Mouse (Mus musculus): ENCODE results near the gene Kif20b. TPM values are rescaled to one million over a fixed set of nuclear protein-coding genes. Genes with fewer than 3 reads are reported as not detected.

Kif20b gene
- total RNA-seq, 2 experiments from 2014 or later: 0.11 to 0.38 TPM

DNA sequence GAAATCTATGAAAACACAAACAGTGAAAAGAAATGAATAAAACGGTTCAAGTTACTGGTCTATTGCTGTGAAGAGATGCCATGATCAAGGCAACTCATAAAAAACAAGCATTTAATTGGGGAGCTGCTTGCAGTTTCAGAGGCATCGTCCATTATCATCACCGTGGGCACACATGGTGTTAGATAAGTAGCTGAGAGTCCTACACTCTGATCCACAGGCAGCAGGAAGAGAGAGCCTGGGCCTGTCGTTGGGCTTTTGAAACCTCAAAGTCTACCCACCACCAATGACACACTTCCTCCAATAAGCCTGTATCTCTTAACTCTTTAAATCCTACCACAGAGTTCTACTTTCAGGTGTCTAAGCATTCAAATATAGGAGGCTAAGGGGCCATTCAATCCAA lies 27.1 kb upstream of the Kif20b start:
- H3K27ac ChIP-seq: no peak overlapping the region
- TF ChIP-seq CTCF (IDR thresholded peaks at IDR 0.05): no peak
- H3K4me3 ChIP-seq: no peak overlapping the region
- intact Hi-C loops (cut with DNase I): no loop called here
- DNase-seq: no peak

DNA sequence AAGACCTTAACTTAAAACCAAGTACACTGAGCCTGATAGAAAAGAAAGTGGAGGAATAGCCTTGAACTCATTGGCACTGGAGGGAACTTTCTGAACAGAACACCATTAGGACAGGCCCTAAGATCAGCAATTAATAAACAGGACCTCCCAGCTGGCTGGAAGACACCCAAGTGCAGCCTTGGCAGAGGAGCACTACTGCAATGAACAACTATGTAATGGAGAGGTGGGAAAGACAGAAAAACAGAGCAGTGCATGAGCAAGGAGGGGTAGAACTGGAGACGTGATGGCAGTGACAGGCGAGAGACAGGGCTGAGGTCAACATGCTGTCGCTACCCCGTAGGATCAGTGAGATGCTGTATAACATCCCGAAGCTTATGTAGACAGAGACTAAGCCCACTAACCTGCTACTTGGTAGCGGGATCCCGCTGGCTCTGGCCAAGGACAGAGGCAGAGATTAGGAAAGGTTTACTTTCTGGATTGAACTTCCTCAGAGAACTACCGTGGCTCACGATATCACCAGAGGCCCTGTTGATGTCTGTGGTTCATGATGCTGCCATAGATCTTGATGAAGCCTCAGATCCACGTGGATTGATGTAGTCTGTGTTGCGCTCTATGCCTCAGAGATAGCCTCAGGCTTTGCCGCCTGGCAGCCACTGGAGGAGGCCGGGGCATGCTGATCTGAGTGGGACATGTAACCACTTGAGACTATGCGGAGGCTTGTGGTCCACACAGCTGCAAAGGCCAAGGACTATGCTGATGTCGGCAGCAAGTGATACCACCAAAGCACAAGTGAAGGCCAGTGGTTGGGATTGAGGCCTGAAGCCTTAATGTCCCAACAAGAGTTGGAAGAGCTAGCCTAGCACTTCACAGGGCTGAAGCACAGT lies 24.8 kb upstream of the Kif20b start:
- no peak for DNase-seq
- no peak for TF ChIP-seq CTCF (IDR thresholded peaks at IDR 0.05)
- intact Hi-C loops (cut with DNase I): no loop called here
- no peak overlapping the region for H3K27ac ChIP-seq
- no peak overlapping the region for H3K4me3 ChIP-seq

DNA sequence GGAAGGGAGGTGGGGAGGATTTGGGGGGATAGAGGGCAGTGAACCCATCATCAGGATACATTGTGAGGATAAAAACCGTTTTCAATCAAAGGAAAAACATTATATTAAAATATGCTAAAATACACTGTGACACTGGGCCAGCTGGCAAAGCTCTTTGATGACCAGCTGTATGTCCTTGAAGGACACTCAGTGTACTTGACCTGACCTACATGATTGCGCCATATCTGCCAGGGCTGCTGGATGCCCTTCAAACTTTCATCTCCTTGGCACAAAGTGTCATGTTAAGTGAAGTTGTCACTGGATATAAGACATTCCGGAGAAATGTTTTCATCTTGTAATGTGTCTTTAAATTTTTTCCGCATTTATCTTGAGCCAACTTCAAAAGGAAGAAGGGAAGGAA lies 23.2 kb upstream of the Kif20b start:
- intact Hi-C loops (cut with DNase I): no loop called here
- no peak for DNase-seq
- TF ChIP-seq CTCF (IDR thresholded peaks at IDR 0.05): no peak
- Histone ChIP-seq H3K4me3 (no peak overlapping the region), H3K27ac (no peak overlapping the region)

DNA sequence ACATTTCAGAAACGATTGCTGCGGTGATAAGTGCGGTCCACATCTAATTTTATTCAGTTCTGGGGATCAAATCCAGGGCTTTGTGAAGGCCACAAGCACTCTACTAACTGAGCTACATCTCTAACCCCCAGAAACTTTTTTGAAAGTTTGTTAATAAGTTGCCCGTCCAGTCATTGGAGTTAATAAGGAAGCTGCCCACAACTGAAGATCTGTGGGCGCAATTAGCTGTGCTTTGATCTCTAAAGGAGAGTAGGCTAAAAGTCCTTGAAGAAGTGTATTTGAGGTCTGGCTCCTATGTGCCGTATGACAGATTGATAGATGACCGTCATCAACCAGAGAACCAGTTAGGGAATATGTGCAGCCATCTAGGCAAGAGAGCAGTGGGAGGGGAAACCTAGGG lies 20.9 kb upstream of the Kif20b start:
- DNase-seq: no peak
- intact Hi-C loops (cut with DNase I): no loop called here
- Histone ChIP-seq H3K4me3 (no peak overlapping the region), H3K27ac (no peak overlapping the region)
- TF ChIP-seq CTCF (IDR thresholded peaks at IDR 0.05): no peak

DNA sequence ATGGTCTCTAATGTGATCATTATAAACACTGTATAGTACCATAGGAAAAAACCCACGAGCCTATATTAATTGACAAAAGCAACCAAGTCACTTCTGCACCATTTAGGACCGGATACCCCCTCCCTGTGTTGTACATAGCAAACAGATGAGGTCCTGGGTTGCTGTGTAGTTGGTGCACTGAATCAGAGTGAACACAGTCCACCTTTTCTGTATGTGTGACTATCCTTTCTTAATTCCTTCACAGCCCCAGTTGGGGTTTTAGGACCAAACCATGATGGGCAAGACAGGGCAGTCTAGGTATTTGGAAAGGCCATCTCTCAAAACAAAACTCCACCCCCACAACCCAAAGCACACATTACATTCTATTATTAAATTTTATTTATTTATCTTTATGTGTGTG lies 20.4 kb upstream of the Kif20b start:
- no peak for TF ChIP-seq CTCF (IDR thresholded peaks at IDR 0.05)
- intact Hi-C loops (cut with DNase I): no loop called here
- DNase-seq: no peak
- Histone ChIP-seq H3K27ac (no peak overlapping the region), H3K4me3 (no peak overlapping the region)

DNA sequence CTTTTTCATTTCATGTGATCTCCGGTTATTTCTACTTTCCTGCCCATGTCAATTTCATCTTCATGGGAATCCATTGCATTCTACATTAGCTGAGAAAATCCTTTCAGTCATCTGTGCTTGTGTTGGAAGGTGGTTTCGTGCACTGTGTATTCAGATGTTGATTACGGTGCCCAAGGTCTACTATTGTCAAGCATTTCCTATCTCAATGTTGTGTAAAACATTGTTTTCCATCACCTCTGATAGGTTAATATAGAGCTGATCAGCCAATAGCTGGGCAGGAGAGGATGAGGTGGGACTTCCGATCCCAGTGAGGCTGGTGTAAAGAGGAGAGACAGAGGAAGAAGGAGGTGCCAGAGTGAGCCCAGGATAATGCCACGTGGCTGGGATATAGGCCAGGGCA lies 18.1 kb upstream of the Kif20b start:
- intact Hi-C loops (cut with DNase I): no loop called here
- TF ChIP-seq CTCF (IDR thresholded peaks at IDR 0.05): no peak
- no peak for DNase-seq
- Histone ChIP-seq H3K27ac (no peak overlapping the region), H3K4me3 (no peak overlapping the region)

DNA sequence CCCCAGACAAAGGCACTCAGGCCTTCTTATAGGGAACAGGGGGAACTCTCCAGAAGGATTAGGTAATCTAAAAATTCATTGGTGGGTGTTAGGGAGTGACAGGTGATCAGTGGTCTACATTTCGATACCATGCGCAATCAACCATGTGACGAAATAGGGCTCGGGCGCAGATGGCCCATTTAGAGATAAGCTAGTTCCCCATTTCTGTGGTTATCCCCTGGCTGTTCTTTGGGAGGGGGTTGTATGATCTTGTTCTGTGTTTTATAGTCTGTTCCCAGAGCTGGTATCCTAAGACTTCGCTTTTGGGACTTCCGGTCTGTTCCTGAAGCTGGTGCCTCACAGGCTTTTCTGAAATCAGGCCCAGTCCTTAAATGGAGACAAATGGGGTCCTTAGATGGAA lies 16.7 kb upstream of the Kif20b start:
- no peak for DNase-seq
- intact Hi-C loops (cut with DNase I): no loop called here
- Histone ChIP-seq H3K4me3 (no peak overlapping the region), H3K27ac (no peak overlapping the region)
- TF ChIP-seq CTCF (IDR thresholded peaks at IDR 0.05): no peak

DNA sequence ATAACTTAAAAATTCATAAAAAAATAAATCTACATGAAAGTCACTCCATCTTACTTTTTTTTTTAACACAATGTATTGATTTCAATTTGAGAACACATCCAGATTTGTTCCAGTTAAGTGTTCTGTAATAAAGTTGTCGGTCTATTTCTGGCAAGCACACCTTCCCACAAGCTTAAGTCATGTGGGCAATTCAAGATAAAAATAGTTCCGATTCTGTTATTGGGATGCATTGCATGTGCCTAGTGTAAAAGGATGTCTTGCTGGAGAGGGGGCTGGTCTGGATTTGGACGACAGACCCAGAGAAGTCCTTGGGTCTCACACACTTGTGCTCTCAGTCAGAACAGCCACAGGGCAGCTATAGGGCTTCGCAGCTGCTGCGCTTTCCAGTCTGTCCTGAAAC lies 15.4 kb upstream of the Kif20b start:
- Histone ChIP-seq H3K27ac (no peak overlapping the region), H3K4me3 (no peak overlapping the region)
- intact Hi-C loops (cut with DNase I): no loop called here
- no peak for TF ChIP-seq CTCF (IDR thresholded peaks at IDR 0.05)
- DNase-seq: no peak

DNA sequence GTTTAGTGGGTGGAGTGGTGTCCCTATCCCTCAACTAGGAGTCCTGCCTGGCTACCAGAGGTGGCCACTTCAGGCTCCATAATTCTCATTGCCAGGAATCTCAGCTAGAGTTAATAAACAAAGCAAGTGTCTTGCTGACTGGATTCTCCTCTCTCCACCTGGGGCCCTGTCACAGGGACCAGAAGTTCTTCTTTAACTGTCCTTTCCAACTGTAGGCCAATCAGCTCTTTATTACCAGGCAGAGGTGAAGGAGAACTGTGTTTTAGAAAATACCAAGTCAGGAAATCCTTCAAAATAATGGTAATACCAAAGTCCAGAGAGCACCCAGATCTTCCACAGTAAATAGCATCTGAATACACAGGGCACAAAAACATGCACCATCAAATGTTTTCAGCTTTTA lies 9.8 kb upstream of the Kif20b start:
- no peak overlapping the region for H3K4me3 ChIP-seq
- intact Hi-C loops (cut with DNase I): no loop called here
- no peak for TF ChIP-seq CTCF (IDR thresholded peaks at IDR 0.05)
- DNase-seq: no peak
- H3K27ac ChIP-seq: no peak overlapping the region

DNA sequence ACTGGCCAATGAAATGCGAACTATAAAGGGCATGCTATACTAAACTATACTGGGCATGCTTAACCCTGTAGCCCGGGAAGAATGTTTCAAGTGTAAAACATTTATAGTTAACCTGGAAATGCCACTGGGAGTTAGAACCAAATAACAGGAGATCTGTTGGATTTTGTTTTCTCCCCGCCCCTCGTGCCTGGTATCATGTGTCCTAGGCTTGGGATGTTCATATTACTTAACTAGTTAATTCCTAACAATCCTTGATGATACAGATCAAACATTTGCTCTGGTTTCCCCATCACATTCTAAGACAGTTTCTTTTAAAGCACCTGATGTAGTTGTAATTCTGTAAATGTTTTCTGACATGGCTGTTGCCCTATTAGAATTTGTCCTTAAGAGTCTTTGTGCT lies 2.1 kb upstream of the Kif20b start:
- Histone ChIP-seq H3K4me3 (no peak overlapping the region), H3K27ac (no peak overlapping the region)
- TF ChIP-seq CTCF (IDR thresholded peaks at IDR 0.05): no peak
- no peak for DNase-seq
- intact Hi-C loops (cut with DNase I): loop anchor here (5.0 to 10.0 kb wide), 2 partner anchors 93 to 375 kb away; no protein-coding TSS in a partner anchor

DNA sequence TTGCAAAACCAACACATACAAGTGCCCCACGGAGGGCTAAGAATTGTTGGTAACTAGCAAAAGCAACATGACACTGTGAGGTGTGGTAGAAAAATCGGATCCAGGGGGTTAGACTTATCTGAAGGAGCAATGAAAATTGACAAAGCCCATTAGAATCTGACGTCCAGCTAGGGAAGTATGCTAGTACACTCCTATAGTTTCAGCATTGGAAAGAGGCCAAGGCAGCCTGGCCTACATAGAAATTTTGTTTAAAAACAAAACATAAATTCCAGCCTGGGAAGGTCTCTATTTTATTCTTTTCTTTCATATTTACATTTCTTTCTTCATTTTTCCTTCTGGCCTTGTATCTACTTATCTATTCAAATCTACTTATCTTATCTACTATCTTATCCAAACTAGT lies 1.6 kb upstream of the Kif20b start:
- DNase-seq: no peak
- intact Hi-C loops (cut with DNase I): loop anchor here (5.0 to 10.0 kb wide), 2 partner anchors 93 to 376 kb away; no protein-coding TSS in a partner anchor
- TF ChIP-seq CTCF (IDR thresholded peaks at IDR 0.05): no peak
- Histone ChIP-seq H3K4me3 (no peak overlapping the region), H3K27ac (no peak overlapping the region)

DNA sequence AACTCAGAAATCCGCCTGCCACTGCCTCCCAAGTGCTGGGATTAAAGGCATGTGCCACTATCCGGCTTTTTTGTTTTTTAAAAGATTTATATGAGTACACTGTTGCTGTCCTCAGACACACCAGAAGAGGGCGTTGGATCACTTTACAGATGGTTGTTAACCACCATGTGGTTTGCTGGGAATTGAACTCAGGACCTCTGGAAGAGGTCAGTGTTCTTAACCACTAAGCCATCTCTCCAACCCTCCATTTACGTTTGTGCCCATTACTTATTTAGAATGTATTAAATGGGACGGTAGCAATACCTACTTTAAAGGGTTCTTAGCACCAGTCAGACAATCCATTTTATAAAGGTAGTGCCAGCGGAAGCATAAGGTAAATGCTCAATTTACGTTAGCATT lies 909 bp upstream of the Kif20b start:
- intact Hi-C loops (cut with DNase I): loop anchor here (5.0 to 10.0 kb wide), 2 partner anchors 94 to 376 kb away; no protein-coding TSS in a partner anchor
- DNase-seq: no peak
- no peak; the same call in 1 of the 2 replicates for TF ChIP-seq CTCF (IDR thresholded peaks at IDR 0.05)
- H3K4me3 ChIP-seq: peak overlapping the region; percentile 81
- H3K27ac ChIP-seq: peak overlapping the region; percentile 84

DNA sequence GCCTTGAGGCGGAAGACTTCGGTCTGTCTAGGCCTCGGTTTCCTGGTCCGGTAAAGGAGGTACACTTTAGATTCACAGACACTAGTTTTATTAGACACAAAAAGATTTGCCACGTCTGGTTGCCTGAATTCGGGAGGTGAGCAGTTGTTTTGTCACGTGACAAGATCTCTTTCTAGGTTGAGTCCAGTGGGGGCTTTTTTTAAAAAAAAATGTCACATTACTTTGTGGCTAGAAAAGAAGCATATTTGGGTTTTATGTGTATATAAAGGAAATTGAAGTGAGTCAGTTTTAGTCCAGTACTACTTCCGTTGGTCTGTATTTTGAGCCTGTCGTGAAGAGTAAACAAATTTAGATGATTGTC lies 422 bp downstream of the Kif20b start:
- H3K27ac ChIP-seq: no peak overlapping the region
- no peak for DNase-seq
- no peak for TF ChIP-seq CTCF (IDR thresholded peaks at IDR 0.05)
- peak overlapping the region; percentile 81 for H3K4me3 ChIP-seq
- intact Hi-C loops (cut with DNase I): loop anchor here (2.0 to 10.0 kb wide), 3 partner anchors 44 to 378 kb away; partner anchors contain the start of gene Pank1

DNA sequence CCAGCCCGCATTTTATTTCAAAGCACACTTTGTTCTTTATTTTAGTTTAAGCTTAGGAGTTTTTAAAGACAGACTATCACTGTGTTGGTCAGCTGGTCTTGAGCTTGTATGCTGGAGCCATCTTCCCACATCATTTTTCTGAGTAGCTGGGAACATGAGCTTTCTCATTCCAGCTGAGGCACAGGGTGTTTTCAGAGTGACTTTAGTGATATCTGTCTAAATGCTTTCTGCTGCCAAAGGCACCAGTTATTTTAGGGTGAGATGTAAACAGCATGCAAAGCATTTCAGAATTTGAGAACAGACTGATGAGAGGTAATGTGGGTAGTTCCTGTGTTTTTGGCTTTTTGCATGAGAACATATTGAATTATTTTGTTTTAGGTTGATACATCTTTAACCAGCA lies 25.0 kb downstream of the Kif20b start:
- DNase-seq: no peak
- intact Hi-C loops (cut with DNase I): no loop called here
- TF ChIP-seq CTCF (IDR thresholded peaks at IDR 0.05): no peak
- no peak overlapping the region for H3K4me3 ChIP-seq
- no peak overlapping the region for H3K27ac ChIP-seq
